Mouse (Mus musculus) C2C12 (cell line): ENCODE data around the gene Dab2ip.

Experiments
- CEBPB ChIP-seq: IDR thresholded peaks from one replicate; pipeline ENCODE4 v1.6.1; 2011; ENCODE audit warnings: low read depth, mild to moderate bottlenecking, control low read depth, moderate library complexity
- CTCF ChIP-seq: IDR thresholded peaks from one replicate; pipeline ENCODE4 v1.5.1; 2011; ENCODE audit not compliant: control insufficient read depth, insufficient read depth, insufficient read length
- MAX ChIP-seq: IDR thresholded peaks from one replicate; pipeline ENCODE4 v1.6.1; 2011; ENCODE audit warnings: mild to moderate bottlenecking, control low read depth

DNA sequence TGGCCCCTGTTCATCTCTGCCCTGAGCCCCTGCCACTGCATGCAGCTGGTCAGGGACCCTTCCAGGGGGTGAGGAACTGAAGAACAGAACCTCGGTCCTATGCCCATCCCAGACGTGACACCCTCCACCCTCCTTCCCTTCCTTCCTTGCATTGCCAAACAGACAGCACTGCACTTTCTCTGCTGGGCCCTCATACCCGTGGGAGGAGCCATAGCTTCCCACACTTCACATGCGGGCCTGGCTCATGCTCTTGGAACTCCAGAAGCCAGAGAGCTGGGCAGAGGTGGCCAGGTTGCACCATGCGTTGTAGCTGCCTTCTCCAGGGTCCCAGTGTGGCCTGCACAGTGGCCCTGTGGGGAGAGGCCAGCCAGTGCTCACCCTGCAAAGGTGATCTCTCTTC lies 170.6 kb downstream of the Dab2ip start:
- TF ChIP-seq MAX: no peak
- TF ChIP-seq CTCF: no peak
- TF ChIP-seq CEBPB: no peak
